Mouse (Mus musculus): Measurements from ENCODE around the gene Ccdc127. TPM values are rescaled to one million over a fixed set of nuclear protein-coding genes. Genes with fewer than 3 reads are reported as not detected.

Ccdc127 gene
- polyA plus RNA-seq (2014; fragmentation: Illumina TruSeq; extraction: RNeasy Lipid Tissue Mini Kit (QIAGEN cat#74804); ENCODE audit: insufficient read depth, low read depth, low replicate concordance): 17.1 TPM

DNA sequence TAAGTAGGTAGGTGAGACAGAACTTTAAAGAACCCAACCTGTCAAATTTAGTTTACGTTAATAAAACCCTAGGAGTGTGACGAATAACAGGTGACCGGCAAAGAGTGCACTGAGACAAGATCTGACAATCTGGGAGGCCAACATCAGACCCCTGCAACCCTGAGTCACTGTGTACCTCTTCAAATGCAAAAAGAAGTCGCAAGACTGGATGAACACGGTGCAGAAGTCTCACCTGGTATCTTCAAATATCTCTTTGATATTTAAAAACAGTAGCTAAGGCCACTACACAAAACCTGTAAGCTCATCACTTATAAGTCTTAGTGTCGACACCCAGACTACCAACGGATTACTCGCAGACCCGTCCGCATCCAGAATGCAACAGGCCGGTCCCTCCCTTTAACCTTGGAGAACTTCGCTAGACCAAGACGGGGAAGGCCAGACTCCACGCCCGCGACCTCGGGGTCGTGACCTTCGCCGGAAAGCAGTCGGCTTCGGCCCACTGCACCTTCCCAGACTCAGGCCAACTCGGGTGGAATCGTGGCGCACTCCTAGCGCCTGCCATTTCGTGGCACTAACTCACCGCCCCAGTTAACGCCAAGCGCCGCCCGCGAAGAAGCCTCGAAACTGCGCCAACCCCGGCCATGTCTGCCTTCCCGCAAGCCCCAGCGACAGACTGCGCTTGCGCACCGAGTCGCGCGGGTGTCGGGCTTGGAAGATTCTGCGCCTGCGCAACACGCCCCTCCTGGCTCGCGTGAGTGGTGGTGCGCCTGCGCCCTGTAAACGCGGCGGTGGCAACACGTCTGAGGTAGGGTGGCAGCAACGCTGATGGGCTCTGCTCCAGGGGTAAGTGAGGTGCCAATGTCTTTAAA is at the start of gene Ccdc127, which contains the start of gene Sdha:
Gene Ccdc127, plus strand, starts transcription at position 744 of the 869 bp plus-strand sequence.
Gene Sdha, minus strand, starts transcription at position 715 of the 869 bp plus-strand sequence.

DNA sequence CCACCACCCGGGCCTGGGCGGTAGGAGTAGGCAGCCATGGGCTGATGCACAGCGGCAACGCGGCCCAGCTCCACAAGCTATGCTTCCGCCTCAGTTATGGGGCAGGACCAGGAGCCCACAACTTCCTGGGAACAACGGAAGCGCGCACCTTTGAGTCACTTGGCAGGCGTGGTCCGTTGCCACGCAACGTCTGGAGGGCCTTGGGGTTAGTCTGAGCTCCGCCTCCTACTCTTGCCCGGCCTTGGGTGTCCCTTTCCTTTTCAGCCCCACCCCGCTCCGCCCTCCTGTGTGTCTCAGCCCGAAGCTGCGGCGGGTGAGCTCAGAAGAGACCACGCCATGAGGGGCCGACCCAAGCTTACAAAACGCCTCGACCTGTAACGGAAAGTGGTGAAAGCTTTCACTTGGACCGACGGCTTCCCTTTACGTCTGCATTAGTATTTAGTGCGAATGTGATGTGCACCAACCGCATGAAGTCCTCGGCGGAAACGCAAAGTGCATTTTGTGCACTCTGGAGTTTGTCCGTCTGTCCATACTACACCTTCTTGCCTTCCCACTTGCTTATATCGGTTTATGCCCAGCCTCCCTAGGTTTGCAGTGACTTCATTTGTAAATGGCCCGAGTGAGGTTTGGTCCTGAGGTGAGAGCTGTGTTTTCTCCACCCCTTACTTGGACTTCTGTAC is 32.8 kb upstream of the Ccdc127 start, which contains the start of gene Pdcd6:
Gene Pdcd6, minus strand, starts transcription at position 411 of the 680 bp plus-strand sequence.

GRCm38 (mm10) chr13:74363859-74364235 is 13.7 kb downstream of the Ccdc127 start, which contains the start of gene Lrrc14b:
Gene Lrrc14b (minus strand): TSS chr13:74364005.

DNA sequence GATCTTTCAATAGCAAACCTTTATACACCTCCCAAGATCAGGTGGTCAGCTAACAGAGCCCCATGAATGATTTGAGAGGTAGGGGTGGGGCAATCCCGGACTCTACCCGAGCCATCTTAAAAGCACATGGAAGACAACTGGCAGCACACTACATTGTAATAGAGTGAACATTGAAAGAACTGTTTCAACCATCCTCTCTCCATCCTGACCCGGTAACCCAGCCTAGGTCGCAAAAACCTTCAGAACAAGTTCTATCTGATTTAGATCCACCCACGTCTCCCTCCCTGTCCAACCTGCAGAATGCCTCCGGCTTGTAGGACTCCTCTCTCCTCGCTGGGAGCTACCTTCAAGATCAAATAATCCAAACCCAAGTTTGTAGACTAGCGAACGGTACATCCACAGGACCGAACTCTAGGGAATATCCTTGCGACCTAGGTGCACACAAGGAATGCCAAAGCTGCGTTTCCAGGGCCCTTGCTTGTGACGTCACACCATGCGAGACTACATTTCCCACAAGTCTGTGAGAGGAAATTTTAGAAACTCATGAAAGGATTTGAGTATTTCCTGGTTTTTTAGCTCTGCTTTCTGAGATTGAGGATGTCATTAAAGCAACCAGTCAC is 40.4 kb downstream of the Ccdc127 start, which contains the start of gene Zfp72:
Gene Zfp72, minus strand, starts transcription at position 466 of the 620 bp plus-strand sequence.

DNA sequence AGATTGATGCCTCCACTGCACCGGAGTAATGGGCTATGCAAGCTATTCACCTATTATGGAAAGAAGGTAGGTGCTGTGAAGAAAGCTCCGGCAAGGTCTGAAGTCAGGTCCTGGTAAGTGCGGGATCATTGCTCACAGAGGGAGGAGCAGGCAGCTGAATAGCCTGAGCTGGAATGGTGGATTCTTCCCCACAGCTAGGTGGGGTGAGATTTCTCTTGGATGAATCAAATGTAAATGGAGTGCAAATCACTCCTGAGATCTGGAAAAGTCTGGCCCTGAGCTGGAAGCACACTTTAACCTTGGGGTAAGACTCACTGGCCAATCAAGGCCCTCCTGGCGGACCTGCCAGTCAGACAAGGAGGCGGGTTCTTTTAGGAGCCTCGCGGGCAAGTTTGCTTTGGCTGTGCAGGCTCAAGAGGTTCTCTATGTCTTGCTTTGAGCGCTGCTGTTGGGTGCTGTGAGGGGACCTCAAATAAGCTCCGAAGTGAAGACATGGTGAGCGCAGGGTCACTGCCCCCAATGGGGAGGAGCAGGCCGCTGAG is 49.3 kb downstream of the Ccdc127 start, which contains the start of gene Ftl1-ps1:
Gene Ftl1-ps1, plus strand, starts transcription at position 397 of the 542 bp plus-strand sequence.

Other genes starting within 250 kb of the Ccdc127 start
- not detected for gene Slc9a3, start 228.9 kb upstream of the Ccdc127 start, polyA plus RNA-seq (2014; fragmentation: Illumina TruSeq; extraction: RNeasy Lipid Tissue Mini Kit (QIAGEN cat#74804); ENCODE audit: insufficient read depth, low read depth, low replicate concordance)
- 27.1 TPM for gene Exoc3, start 141.6 kb upstream of the Ccdc127 start, polyA plus RNA-seq (2014; fragmentation: Illumina TruSeq; extraction: RNeasy Lipid Tissue Mini Kit (QIAGEN cat#74804); ENCODE audit: insufficient read depth, low read depth, low replicate concordance)
- 0.10 TPM for gene Ahrr, start 58.0 kb upstream of the Ccdc127 start, polyA plus RNA-seq (2014; fragmentation: Illumina TruSeq; extraction: RNeasy Lipid Tissue Mini Kit (QIAGEN cat#74804); ENCODE audit: insufficient read depth, low read depth, low replicate concordance)
- gene Pdcd6, start 32.7 kb upstream of the Ccdc127 start, polyA plus RNA-seq (2014; fragmentation: Illumina TruSeq; extraction: RNeasy Lipid Tissue Mini Kit (QIAGEN cat#74804); ENCODE audit: insufficient read depth, low read depth, low replicate concordance): 107 TPM
- 110 TPM for gene Sdha, start within 50 bp of the Ccdc127 start, polyA plus RNA-seq (2014; fragmentation: Illumina TruSeq; extraction: RNeasy Lipid Tissue Mini Kit (QIAGEN cat#74804); ENCODE audit: insufficient read depth, low read depth, low replicate concordance)
- 0.50 TPM for gene Lrrc14b, start 13.7 kb downstream of the Ccdc127 start, polyA plus RNA-seq (2014; fragmentation: Illumina TruSeq; extraction: RNeasy Lipid Tissue Mini Kit (QIAGEN cat#74804); ENCODE audit: insufficient read depth, low read depth, low replicate concordance)
- gene Zfp72, start 40.5 kb downstream of the Ccdc127 start, polyA plus RNA-seq (2014; fragmentation: Illumina TruSeq; extraction: RNeasy Lipid Tissue Mini Kit (QIAGEN cat#74804); ENCODE audit: insufficient read depth, low read depth, low replicate concordance): 1.5 TPM
- 45.9 TPM for gene Ftl1-ps1, start 49.4 kb downstream of the Ccdc127 start, polyA plus RNA-seq (2014; fragmentation: Illumina TruSeq; extraction: RNeasy Lipid Tissue Mini Kit (QIAGEN cat#74804); ENCODE audit: insufficient read depth, low read depth, low replicate concordance)
- gene Zfp825, start 143.7 kb downstream of the Ccdc127 start, polyA plus RNA-seq (2014; fragmentation: Illumina TruSeq; extraction: RNeasy Lipid Tissue Mini Kit (QIAGEN cat#74804); ENCODE audit: insufficient read depth, low read depth, low replicate concordance): 8.5 TPM

Data from lung, adult 10 weeks (tissue).